Mouse (Mus musculus) liver (tissue): ENCODE data around the gene Pam16.
"Not testable (repeated sequence)": the region's sequence is repeated elsewhere in the genome, so short reads cannot be mapped to it uniquely, and the experiment has no call there.

ENCODE experiments used
- DNase-seq: peaks from one replicate; pipeline ENCODE4 v3.0.0-alpha.2; 2020; ENCODE audit warnings: mixed read lengths

The Pam16 gene

DNA sequence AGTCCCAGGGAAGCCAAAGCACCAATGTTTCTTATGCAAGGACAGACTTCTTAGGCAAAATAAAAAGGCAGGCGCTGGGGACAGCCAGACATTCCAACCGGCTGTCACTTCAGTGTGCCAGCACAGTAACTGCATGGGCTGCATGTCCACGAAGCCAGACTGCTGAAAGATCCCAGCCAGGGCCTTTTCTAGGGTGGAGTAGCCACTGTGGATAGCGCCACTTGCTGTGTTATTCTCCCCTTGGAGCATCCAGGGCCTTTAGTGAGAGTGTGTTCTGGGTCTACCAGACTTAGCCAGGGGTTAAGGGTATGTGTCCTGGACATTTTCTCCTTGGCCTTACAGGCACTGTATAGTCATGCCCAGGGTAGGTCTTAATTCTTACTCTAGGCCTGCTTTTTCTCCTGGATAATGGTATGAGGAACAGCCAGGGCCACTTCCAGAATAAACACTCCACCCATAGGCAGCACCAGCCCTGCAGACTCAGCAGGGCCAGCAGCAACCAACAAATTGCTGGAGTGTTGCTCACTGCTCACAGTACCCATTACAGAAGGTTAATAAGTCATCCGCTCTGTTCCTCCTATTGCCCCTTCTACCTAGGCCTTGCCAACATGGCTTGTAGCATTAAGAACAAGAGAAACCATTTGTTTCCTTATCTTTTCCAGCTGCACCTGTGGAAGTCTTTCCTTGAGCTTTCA is 37.1 kb downstream of the Pam16 start:
- DNase-seq, result no peak

- peak; percentile 99 for DNase-seq
Measured at GRCm38 (mm10) chr16:4586531-4587123, 38.2 kb downstream of the Pam16 start.

- DNase-seq, result no peak
Measured at GRCm38 (mm10) chr16:4585642-4586530, 38.9 kb downstream of the Pam16 start.

DNA sequence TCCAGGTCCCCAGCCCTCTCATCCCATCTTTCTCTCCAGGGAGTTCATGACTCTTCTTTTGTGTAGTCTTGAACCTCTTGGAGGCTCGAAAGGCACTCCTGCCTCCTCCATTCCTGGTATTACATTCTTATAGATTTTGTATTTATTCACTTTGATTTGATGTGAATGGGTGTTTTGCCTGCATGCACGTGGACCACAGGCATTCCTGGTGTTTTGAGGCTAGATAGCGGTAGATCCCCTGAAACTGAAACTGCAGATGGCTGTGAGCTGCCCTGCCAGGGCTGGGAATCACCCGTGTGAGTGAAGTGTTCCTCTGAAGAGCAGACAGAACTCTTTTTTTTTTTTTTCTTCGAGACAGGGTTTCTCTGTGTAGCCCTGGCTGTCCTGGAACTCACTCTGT is 40.4 kb downstream of the Pam16 start:
- no peak for DNase-seq

- no peak for DNase-seq
Measured at GRCm38 (mm10) chr16:4583807-4584206, 41.0 kb downstream of the Pam16 start.

- DNase-seq, result not testable (repeated sequence)
Measured at GRCm38 (mm10) chr16:4581179-4581578, 43.6 kb downstream of the Pam16 start.

DNA sequence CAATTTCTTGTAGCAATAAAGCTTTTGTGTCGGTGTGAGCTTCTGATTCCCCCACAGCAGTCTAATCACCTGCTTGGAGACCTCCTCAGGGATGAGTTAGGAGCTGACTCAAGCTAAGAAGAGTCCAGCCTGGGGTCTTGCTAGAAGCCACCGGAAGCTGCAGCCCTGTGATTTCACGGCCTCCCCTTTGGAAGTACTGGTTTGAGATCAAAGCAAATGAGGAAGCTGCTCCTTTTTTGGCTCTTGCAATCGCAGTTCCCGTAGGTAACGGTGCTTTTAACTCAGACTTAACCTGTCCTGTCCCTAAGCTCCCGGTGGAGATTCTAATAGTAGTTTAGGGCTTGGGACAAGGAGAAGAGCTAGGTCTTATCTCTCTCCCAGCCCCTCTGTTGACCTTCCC is 46.2 kb downstream of the Pam16 start:
- no peak for DNase-seq

- no peak for DNase-seq
Measured at GRCm38 (mm10) chr16:4576873-4577272, 47.9 kb downstream of the Pam16 start.

DNA sequence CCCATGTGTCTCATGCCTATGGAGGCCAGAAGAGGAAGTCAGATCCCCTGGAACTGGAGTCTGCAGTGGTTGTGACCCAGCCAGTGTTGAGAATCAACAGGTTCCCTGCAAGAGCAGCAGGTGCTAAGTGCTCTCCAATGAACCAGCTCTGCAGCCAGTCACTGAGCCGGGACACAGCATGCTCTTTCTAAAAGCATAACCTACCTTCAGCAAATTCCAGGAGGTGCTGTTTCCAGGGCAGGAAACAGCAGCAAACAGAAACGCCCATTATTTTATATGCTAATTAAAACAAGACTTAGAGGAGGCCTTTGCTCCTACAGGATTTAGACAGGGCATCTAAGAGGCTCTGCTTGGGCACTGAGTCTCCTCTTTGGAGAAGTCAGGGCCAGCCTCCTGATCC is 48.8 kb downstream of the Pam16 start:
- DNase-seq, result no peak

DNA sequence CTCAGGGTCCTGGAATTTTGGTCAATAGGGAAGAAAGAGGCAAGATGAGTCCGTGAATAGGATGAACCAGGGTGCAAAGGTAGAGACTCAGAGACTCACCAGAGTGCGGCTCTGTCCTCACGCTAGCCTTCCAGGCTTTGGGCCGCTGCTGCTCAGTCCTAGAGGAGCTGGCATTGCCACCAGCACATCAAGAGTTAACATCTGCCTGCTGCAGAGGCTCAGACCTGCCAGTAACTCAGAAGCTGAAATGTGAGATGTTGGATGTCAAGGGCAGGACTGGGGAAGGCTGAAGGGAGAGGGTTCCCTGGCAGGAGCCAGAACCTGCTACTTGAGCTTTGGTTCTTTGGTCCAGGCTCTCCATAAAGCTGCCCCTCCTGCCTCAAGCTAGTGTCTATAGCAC is 54.1 kb downstream of the Pam16 start:
- DNase-seq, result no peak

DNA sequence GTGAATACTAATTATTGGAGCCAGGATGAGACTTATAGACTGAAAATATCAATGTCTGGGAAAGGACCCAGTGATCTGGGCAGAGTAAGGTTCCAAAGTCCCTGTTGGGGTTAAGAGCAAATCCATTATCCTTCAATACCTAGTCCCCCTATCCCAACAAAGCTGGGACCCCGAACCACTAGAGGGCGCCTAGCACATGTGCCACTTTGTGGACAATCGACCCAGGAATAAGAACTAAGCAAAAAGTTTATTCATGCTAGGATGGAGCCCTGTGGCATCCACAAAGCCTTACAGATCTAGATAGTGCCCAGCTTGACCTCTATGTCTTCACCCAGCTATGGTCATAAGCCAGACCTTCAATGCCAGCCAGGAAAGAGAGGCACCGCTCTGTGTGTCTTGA is 56.9 kb downstream of the Pam16 start:
- peak; percentile 86 for DNase-seq
